Mouse (Mus musculus) lung, postnatal 0 days (tissue): ENCODE data around the gene Capza1. TPM values are rescaled to one million over a fixed set of nuclear protein-coding genes. Genes with fewer than 3 reads are reported as not detected.

Source experiments
- ATAC-seq: fragments of 200-750 bp; cut with Nextera tagmentation; 2 replicates; pipeline ENCODE4 v1.8.0; 2017; ENCODE audit warnings: moderate library complexity
- DNase-seq: peaks from one replicate; pipeline ENCODE4 v3.0.0-alpha.2; 2016; ENCODE audit warnings: low spot score
- H3K27ac ChIP-seq: fragments of 300-500 bp; sonication (generic); 2 replicates; pipeline ENCODE4 v1.5.1; 2014; ENCODE audit warnings: antibody characterized with exemption, mild to moderate bottlenecking, low read length, mixed read lengths
- H3K27me3 ChIP-seq: fragments of 300-500 bp; sonication (generic); replicated peaks from 2 replicates; pipeline ENCODE4 v1.6.1; 2014; ENCODE audit warnings: low read length, mixed read lengths; ENCODE audit not compliant: insufficient read depth
- H3K36me3 ChIP-seq: fragments of 300-500 bp; sonication (generic); 2 replicates; pipeline ENCODE4 v1.6.1; 2014; ENCODE audit warnings: low read length, mixed read lengths; ENCODE audit not compliant: insufficient read depth
- H3K4me1 ChIP-seq: fragments of 300-500 bp; sonication (generic); 2 replicates; pipeline ENCODE4 v1.6.1; 2014; ENCODE audit warnings: antibody characterized with exemption, low read depth, low read length, mixed read lengths; ENCODE audit not compliant: insufficient read depth
- H3K4me2 ChIP-seq: fragments of 300-500 bp; sonication (generic); replicated peaks from 2 replicates; pipeline ENCODE4 v1.6.1; 2014; ENCODE audit warnings: low read depth, mild to moderate bottlenecking, low read length, moderate library complexity, mixed read lengths
- H3K4me3 ChIP-seq: fragments of 300-500 bp; sonication (generic); 2 replicates; pipeline ENCODE4 v1.5.1; 2014; ENCODE audit warnings: low read depth, low read length
- H3K9ac ChIP-seq: fragments of 300-500 bp; sonication (generic); replicated peaks from 2 replicates; pipeline ENCODE4 v1.6.1; 2014; ENCODE audit warnings: low read depth, mild to moderate bottlenecking
- H3K9me3 ChIP-seq: fragments of 300-500 bp; sonication (generic); 2 replicates; pipeline ENCODE4 v1.6.1; 2016; ENCODE audit warnings: low read length, mixed read lengths
- CTCF ChIP-seq: IDR thresholded peaks from 2 replicates; pipeline ENCODE4 v1.5.1; 2016; ENCODE audit warnings: antibody characterized with exemption, mild to moderate bottlenecking
- EP300 ChIP-seq: IDR thresholded peaks from 2 replicates; pipeline ENCODE4 v1.6.1; 2016; ENCODE audit warnings: antibody characterized with exemption, mild to moderate bottlenecking, control low read depth
- WGBS: fragments of 180-500 bp; shearing (Covaris S2); extraction: QIAGEN DNeasy Blood & Tissue Kit; methylation state at CpG from one replicate; pipeline ENCODE4 v1.1.7; 2014; 5-methylcytosine and 5-hydroxymethylcytosine counted together
- polyA plus RNA-seq: library from polyadenylated mRNA; unstranded; fragments of >200 nt; fragmentation: Nextera tagmentation; extraction: Ambion mirVana; gene quantifications from 2 replicates; pipeline ENCODE4 v1.2.1, GENCODE M21; 2015

Capza1 gene
- polyA plus RNA-seq, 1 experiment from 2014 or later: 110 TPM

- Histone ChIP-seq H3K36me3 (no peaks in the 10 kb centered on the region), H3K4me2 (no peak overlapping the region), H3K9ac (no peak overlapping the region), H3K4me3 (no peak overlapping the region), H3K9me3 (no peaks in the 10 kb centered on the region), H3K27me3 (no peaks in the 10 kb centered on the region), H3K4me1 (peaks cover 7% of the 10 kb centered on the region; the same call in 1 of the 2 replicates), H3K27ac (no peak overlapping the region)
- DNase-seq (peak; percentile 25), ATAC-seq (no peak)
- TF ChIP-seq CTCF (no peak), EP300 (no peak)
- 41% methylated on average over 1 of the region's 1 CpGs for WGBS
Observed at GRCm38 (mm10) chr3:104820426-104820825, 43.9 kb downstream of the Capza1 start.

DNA sequence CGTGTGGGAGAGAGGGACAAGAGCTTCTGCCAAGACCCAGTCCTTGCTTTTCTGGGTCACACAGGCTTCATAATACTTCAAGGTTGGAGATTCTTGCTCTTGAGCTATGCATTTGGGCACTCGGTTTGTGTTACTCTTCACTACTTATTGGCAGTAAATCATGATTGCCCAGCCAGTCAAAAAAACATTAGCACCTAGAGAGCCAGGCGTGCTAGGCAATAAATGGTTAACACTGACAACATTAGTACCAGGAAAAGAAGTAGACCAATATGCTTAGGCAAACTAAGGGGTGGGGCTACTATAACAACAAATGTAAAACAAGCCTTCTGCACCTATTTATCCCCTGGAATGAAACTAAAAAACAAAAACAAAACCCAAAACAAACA is 45.6 kb downstream of the Capza1 start:
- H3K4me3 ChIP-seq: peak overlapping the region; percentile 86
- no peaks in the 10 kb centered on the region for H3K9me3 ChIP-seq
- TF ChIP-seq CTCF: no peak
- no peak for TF ChIP-seq EP300
- WGBS: 3% methylated on average over 3 of the region's 3 CpGs
- no peaks in the 10 kb centered on the region for H3K36me3 ChIP-seq
- H3K4me1 ChIP-seq: peaks cover 7% of the 10 kb centered on the region; the same call in 1 of the 2 replicates
- no peak overlapping the region for H3K9ac ChIP-seq
- ATAC-seq (no peak), DNase-seq (peak; percentile 58)
- H3K27ac ChIP-seq: peak overlapping the region; percentile 93
- peak overlapping the region; percentile 87 for H3K4me2 ChIP-seq
- H3K27me3 ChIP-seq: no peaks in the 10 kb centered on the region

GRCm38 (mm10) chr3:104817991-104818748 is 46.1 kb downstream of the Capza1 start, which contains the start of gene Mov10:
Gene Mov10 (minus strand): TSS chr3:104818563.
- under 1% methylated on average over 37 of the region's 40 CpGs for WGBS
- DNase-seq: peak; percentile 84

GRCm38 (mm10) chr3:104817481-104817990 is 46.8 kb downstream of the Capza1 start:
- no peaks in the 10 kb centered on the region for H3K27me3 ChIP-seq
- peak overlapping the region; percentile 86 for H3K4me3 ChIP-seq
- peaks cover 7% of the 10 kb centered on the region; the same call in 1 of the 2 replicates for H3K4me1 ChIP-seq
- ATAC-seq (peak; percentile 76), DNase-seq (peak; percentile 73)
- 2% methylated on average over 38 of the region's 46 CpGs for WGBS
- H3K27ac ChIP-seq: peak overlapping the region; percentile 93
- peak overlapping the region; percentile 95 for H3K9ac ChIP-seq
- H3K4me2 ChIP-seq: peak overlapping the region; percentile 87
- peak; percentile 21; the same call in 1 of the 2 replicates for TF ChIP-seq CTCF
- TF ChIP-seq EP300: no peak
- H3K9me3 ChIP-seq: no peaks in the 10 kb centered on the region
- no peaks in the 10 kb centered on the region for H3K36me3 ChIP-seq

More at GRCm38 (mm10) chr3:104817991-104818748, 46.1 kb downstream of the Capza1 start, which contains the start of gene Mov10:
- ATAC-seq: peak; percentile 85
- no peak for TF ChIP-seq CTCF
- peak; percentile 67 for TF ChIP-seq EP300
- Histone ChIP-seq H3K27me3 (no peaks in the 10 kb centered on the region), H3K9ac (peak within 1 kb of the TSS; percentile 95), H3K9me3 (no peaks in the 10 kb centered on the region), H3K4me3 (peak within 1 kb of the TSS; percentile 86), H3K36me3 (no peaks in the 10 kb centered on the region), H3K4me1 (peaks cover 7% of the 10 kb centered on the region; the same call in 1 of the 2 replicates), H3K27ac (peak within 1 kb of the TSS; percentile 93), H3K4me2 (peak within 1 kb of the TSS; percentile 87)

DNA sequence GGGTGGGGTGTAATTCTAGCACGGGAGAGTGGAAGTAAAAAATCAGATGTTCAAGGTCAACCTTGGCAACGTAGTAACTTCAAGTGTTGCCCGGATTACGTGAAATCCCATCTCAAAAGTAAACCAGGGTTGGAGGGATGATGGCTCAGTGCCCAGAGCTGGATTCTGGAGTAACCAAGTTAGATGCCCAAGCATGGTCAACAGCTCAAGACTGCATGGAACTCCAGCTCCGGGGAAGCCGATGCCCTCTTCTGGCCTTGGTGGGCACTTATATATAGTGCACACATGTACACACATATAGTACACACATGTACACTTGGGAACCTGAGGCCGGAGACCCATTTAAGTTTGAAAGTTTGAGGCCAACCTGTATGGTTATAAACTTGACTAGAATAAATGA is 48.2 kb downstream of the Capza1 start:
- ATAC-seq: no peak

DNA sequence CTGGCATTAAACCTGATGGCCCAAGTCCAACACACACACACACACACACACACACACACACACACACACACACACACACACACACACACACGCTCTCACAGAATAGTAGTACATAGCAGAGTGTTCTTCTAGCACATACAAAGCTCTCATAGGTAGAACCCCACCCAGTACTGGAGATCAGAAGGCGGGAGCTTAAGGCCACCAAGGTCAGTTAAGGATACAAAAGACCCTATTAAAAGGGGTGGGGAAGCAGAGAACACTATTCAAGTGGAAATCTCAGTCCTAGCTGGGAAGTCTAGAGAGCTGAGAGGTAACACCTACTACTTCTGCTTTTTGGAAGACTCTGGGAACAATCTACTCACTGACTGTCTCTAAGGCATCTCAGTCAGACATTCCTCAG is 49.0 kb downstream of the Capza1 start:
- DNase-seq (no peak), ATAC-seq (no peak)
- TF ChIP-seq CTCF (no peak), EP300 (no peak)
- no peak overlapping the region for H3K4me3 ChIP-seq
- H3K4me1 ChIP-seq: peaks cover 7% of the 10 kb centered on the region; the same call in 1 of the 2 replicates
- no peak overlapping the region for H3K9ac ChIP-seq
- H3K27ac ChIP-seq: no peak overlapping the region
- 62% methylated on average over 2 of the region's 2 CpGs for WGBS
- H3K4me2 ChIP-seq: no peak overlapping the region
- no peaks in the 10 kb centered on the region for H3K9me3 ChIP-seq
- no peaks in the 10 kb centered on the region for H3K27me3 ChIP-seq
- no peaks in the 10 kb centered on the region for H3K36me3 ChIP-seq

More for the DNA sequence above, 48.2 kb downstream of the Capza1 start:
- no peak overlapping the region for H3K4me3 ChIP-seq
- H3K9me3 ChIP-seq: no peaks in the 10 kb centered on the region
- H3K9ac ChIP-seq: no peak overlapping the region
- WGBS: 85% methylated on average over 7 of the region's 7 CpGs
- no peak overlapping the region for H3K4me2 ChIP-seq
- no peaks in the 10 kb centered on the region for H3K36me3 ChIP-seq
- H3K27ac ChIP-seq: no peak overlapping the region
- DNase-seq: no peak
- TF ChIP-seq CTCF (peak; percentile 30; the same call in 1 of the 2 replicates), EP300 (no peak)
- peaks cover 7% of the 10 kb centered on the region; the same call in 1 of the 2 replicates for H3K4me1 ChIP-seq
- no peaks in the 10 kb centered on the region for H3K27me3 ChIP-seq
